Mouse (Mus musculus): ENCODE data around the gene Cltc. TPM values are rescaled to one million over a fixed set of nuclear protein-coding genes. Genes with fewer than 3 reads are reported as not detected.
A peak's percentile ranks its signal among the peaks of the same experiment; 100 is the strongest.

Cltc gene
- polyA plus RNA-seq, 1 experiment: 191 TPM

- DNase-seq (ENCODE audit: low read depth): no peak
- TF ChIP-seq CTCF (IDR thresholded peaks at IDR 0.05; ENCODE audit: borderline replicate concordance, extremely low read depth, insufficient read depth, insufficient read length) (no peak), POLR2A (IDR thresholded peaks at IDR 0.05; ENCODE audit: borderline replicate concordance, extremely low read depth, insufficient read depth, insufficient read length, poor library complexity, severe bottlenecking) (no peak)
Measured at GRCm38 (mm10) chr11:86737301-86738000, 19.9 kb downstream of the Cltc start.

DNA sequence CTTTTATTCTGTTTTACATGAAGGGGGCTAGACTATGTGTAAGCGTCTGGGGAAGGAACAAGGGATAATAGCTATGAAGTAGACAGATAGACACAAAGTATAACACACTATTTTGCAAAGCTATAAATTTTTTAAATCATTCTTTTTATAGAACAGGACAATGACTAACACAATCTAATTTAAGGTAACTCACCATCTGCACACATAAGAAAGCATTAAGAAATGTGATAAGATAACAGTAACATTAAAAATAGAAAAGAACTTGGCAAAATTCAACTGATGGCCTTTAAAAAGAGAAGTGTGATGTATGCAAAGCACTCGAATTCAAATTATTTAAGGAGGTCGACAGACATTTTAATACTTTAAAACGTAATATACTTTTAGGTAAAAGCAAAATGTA is 22.4 kb downstream of the Cltc start:
- TF ChIP-seq POLR2A (IDR thresholded peaks at IDR 0.05; ENCODE audit: borderline replicate concordance, extremely low read depth, insufficient read depth, insufficient read length, poor library complexity, severe bottlenecking) (no peak), CTCF (IDR thresholded peaks at IDR 0.05; ENCODE audit: borderline replicate concordance, extremely low read depth, insufficient read depth, insufficient read length) (no peak)
- no peak for DNase-seq (ENCODE audit: low read depth)

DNA sequence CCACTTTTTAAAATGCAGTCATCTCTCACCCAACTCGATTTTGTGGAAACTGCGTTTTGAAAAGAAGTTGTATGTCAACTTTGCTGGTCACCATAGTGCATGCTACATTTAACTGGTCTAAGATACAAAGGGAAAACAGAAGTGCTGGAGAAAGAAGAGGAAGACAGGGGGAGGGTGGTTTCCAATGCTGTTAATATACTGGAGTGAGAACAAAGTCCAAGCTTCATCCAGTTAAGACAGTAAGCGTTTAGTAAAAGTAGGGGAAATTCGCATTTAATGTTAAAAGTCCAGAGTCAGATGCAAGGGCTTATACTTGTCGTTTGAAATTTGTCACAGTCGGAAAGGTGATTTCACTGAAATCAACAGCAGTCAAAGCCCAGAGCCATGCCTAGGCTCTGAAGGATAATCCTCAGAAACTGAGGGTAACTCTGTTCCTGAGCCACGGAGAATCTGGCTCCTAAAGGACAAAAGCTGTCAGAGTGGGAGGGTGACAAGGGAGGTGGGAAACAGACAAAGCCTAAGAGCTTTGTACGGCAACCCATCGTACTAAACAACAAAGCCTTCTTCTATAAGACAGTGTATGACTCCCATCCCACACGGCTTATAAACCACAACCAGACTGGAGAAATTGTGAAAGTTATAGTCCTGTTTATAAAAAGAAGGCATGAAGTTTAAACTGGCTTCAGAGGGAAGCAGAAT is 23.0 kb downstream of the Cltc start:
- peak; percentile 5 for DNase-seq (ENCODE audit: low read depth)
- TF ChIP-seq CTCF (IDR thresholded peaks at IDR 0.05; ENCODE audit: borderline replicate concordance, extremely low read depth, insufficient read depth, insufficient read length) (no peak), POLR2A (IDR thresholded peaks at IDR 0.05; ENCODE audit: borderline replicate concordance, extremely low read depth, insufficient read depth, insufficient read length, poor library complexity, severe bottlenecking) (no peak)

DNA sequence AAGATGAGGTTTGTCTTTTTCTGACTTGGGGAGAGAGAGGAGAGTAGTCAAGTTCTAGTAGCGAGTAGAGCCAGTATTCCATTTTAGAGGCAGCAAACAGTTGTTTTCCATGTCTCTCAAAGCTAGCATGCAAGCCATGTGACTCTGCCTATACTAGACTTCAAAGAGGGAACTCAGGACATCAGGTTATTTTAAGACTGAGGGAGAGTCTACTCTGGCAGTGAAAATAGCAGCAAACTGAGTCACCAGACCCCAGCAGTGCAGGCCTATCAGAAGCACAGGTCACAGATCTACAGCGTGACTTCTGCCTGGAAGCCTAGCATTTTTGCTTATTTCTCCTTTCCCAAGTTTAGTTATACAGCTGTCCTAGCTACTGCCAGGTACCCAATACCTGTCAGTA is 25.9 kb downstream of the Cltc start:
- TF ChIP-seq CTCF (IDR thresholded peaks at IDR 0.05; ENCODE audit: borderline replicate concordance, extremely low read depth, insufficient read depth, insufficient read length) (no peak), POLR2A (IDR thresholded peaks at IDR 0.05; ENCODE audit: borderline replicate concordance, extremely low read depth, insufficient read depth, insufficient read length, poor library complexity, severe bottlenecking) (no peak)
- DNase-seq (ENCODE audit: low read depth): no peak

GRCm38 (mm10) chr11:86725607-86726006 is 31.8 kb downstream of the Cltc start:
- TF ChIP-seq CTCF (IDR thresholded peaks at IDR 0.05; ENCODE audit: borderline replicate concordance, extremely low read depth, insufficient read depth, insufficient read length): no peak
- no peak for TF ChIP-seq POLR2A (IDR thresholded peaks at IDR 0.05; ENCODE audit: borderline replicate concordance, extremely low read depth, insufficient read depth, insufficient read length, poor library complexity, severe bottlenecking)

DNA sequence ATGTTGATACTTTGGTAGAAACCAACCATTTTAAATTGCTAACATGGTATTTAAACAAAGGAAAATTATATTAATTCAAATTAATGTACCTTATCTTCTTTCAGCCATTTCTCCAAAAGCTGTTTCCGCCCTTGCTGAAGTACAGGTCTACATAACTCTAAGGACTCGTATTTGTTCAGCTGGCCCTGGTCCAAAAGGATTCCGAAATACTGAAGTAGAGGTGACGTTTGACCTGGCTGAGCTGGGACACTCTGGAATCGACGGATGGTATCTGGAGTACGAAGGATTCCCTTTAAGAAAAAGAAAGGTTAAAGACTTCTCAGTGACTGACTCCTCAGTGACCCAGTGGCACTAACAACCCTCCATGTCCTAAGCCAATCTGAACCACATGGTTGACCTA is 32.4 kb downstream of the Cltc start:
- no peak for TF ChIP-seq CTCF (IDR thresholded peaks at IDR 0.05; ENCODE audit: borderline replicate concordance, extremely low read depth, insufficient read depth, insufficient read length)
- TF ChIP-seq POLR2A (IDR thresholded peaks at IDR 0.05; ENCODE audit: borderline replicate concordance, extremely low read depth, insufficient read depth, insufficient read length, poor library complexity, severe bottlenecking): no peak
- no peak for DNase-seq (ENCODE audit: low read depth)

More at GRCm38 (mm10) chr11:86725607-86726006, 31.8 kb downstream of the Cltc start:
- no peak for DNase-seq (ENCODE audit: low read depth)

DNA sequence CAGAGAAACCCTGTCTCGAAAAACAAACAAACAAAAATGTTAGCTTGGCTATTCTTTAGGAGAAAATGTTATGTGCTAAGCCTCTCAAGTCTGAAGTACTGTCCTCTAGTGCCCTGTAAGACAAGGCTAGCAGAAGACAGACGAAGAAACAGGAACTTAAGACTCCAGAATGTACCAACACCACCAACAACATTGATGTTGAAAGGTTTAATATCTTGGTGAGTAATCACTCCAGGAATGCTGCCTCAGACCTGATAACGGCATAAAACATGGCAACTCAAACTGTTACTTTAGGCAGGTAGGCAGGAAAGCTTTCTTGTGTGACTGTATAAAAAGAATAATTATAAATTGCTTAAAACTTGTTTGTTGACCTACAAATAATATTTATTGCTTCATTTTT is 33.4 kb downstream of the Cltc start:
- TF ChIP-seq POLR2A (IDR thresholded peaks at IDR 0.05; ENCODE audit: borderline replicate concordance, extremely low read depth, insufficient read depth, insufficient read length, poor library complexity, severe bottlenecking) (no peak), CTCF (IDR thresholded peaks at IDR 0.05; ENCODE audit: borderline replicate concordance, extremely low read depth, insufficient read depth, insufficient read length) (no peak)
- DNase-seq (ENCODE audit: low read depth): no peak

- TF ChIP-seq POLR2A (IDR thresholded peaks at IDR 0.05; ENCODE audit: borderline replicate concordance, extremely low read depth, insufficient read depth, insufficient read length, poor library complexity, severe bottlenecking): no peak
- no peak for TF ChIP-seq CTCF (IDR thresholded peaks at IDR 0.05; ENCODE audit: borderline replicate concordance, extremely low read depth, insufficient read depth, insufficient read length)
- DNase-seq (ENCODE audit: low read depth): no peak
Measured at GRCm38 (mm10) chr11:86719390-86719789, 38.0 kb downstream of the Cltc start.

DNA sequence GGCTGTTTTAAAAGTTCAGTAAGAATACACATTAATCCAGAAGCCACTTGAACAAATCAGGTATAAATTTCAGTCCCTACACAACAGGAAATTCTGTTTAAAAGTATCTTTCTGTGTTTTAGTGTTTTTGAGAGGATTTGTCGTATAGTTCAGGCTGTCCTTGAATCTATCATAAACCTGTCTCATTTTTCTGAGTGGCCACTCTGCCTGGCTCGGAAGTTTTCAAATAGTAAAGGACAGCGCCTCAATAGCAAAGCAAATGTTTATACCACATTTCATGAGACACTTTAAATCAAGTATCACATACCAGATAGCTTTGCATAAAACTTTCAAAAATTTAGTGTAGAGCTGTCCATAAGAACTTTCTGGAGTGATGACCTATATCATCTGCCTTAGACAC is 39.0 kb downstream of the Cltc start:
- DNase-seq (ENCODE audit: low read depth): no peak
- TF ChIP-seq POLR2A (IDR thresholded peaks at IDR 0.05; ENCODE audit: borderline replicate concordance, extremely low read depth, insufficient read depth, insufficient read length, poor library complexity, severe bottlenecking) (no peak), CTCF (IDR thresholded peaks at IDR 0.05; ENCODE audit: borderline replicate concordance, extremely low read depth, insufficient read depth, insufficient read length) (no peak)

DNA sequence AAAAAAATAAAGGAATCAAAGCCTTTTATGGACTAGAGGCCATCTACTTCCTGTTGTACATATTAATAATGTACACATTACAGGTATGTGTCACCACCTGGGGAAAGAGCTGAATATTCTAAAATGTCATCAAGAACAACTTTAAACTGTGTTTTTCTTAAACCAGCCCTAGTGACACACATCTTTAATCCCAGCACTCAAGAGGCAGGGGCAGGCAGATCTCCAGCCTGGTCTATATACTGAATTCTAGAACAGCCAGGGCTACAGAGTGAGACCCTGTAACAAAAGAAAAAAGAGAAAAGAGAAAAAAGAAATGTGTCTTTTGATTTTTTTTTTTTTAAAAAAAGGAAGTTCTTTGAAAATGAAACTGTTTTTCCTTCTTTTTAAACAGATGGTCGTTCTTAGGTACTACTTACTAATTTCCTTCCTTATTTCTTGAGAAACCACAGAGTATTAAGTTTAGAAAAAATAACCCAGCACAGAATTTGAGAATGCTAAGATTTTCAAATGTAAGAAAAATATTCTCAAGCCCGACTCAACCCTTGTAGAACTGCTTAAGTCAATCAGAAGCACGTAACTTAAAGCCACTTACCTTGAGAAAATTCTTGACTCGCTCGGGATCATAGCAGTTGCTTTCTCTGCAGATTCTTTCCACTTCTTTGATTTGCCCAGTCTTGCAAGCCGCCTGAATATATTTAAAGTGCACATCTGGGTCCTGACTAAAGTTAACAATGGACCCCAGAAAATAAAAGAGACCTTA is 39.9 kb downstream of the Cltc start:
- no peak for DNase-seq (ENCODE audit: low read depth)
- no peak for TF ChIP-seq POLR2A (IDR thresholded peaks at IDR 0.05; ENCODE audit: borderline replicate concordance, extremely low read depth, insufficient read depth, insufficient read length, poor library complexity, severe bottlenecking)
- TF ChIP-seq CTCF (IDR thresholded peaks at IDR 0.05; ENCODE audit: borderline replicate concordance, extremely low read depth, insufficient read depth, insufficient read length): no peak

GRCm38 (mm10) chr11:86714606-86715005 is 42.8 kb downstream of the Cltc start:
- DNase-seq (ENCODE audit: low read depth): no peak
- TF ChIP-seq POLR2A (IDR thresholded peaks at IDR 0.05; ENCODE audit: borderline replicate concordance, extremely low read depth, insufficient read depth, insufficient read length, poor library complexity, severe bottlenecking) (no peak), CTCF (IDR thresholded peaks at IDR 0.05; ENCODE audit: borderline replicate concordance, extremely low read depth, insufficient read depth, insufficient read length) (no peak)
